Mouse (Mus musculus): ENCODE measurements around the gene Mtr.
"Not testable (repeated sequence)": the region's sequence is repeated elsewhere in the genome, so short reads cannot be mapped to it uniquely, and the experiment has no call there.

Mtr gene

DNA sequence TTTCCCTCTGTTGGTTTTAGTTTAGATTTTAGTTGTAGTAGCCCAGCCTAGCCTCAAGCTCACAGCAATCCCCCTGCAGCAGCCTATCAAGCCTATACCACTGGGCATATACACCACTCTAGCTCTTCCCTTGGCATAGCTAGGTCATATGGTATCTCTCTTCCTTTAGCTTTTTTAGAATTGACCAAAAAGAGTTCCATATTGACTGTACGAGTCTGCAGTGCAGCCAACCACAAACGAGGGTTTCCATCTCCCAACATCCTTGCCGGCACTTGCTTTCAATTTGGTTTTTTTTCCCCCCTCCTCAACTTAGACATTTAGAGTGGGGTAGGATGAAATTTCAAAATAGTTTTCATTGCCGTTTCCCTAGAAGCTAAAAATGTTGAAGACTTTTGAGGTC, 95.5 kb downstream of the Mtr start:
- no peak for DNase-seq (ENCODE audit: low read depth in 1 of 2, low spot score in 2 of 2)

DNA sequence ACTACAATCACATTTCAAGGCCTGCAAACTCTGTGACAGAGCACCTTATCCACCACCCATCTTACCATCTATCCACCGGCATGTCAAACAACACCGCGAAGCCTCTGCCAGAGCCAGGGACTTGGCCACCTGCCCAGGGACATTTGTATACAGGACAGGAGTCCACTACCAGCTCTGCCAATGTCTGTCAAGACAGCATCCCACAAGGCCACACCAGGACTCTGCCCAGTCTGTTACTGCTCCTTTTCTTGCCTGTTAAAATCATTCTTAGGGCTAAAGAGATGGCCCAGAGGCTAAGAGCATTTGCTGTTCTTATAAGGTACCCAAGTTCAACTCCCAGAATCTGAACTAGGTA, 97.8 kb downstream of the Mtr start:
- DNase-seq (ENCODE audit: low read depth in 1 of 2, low spot score in 2 of 2) = no peak

DNA sequence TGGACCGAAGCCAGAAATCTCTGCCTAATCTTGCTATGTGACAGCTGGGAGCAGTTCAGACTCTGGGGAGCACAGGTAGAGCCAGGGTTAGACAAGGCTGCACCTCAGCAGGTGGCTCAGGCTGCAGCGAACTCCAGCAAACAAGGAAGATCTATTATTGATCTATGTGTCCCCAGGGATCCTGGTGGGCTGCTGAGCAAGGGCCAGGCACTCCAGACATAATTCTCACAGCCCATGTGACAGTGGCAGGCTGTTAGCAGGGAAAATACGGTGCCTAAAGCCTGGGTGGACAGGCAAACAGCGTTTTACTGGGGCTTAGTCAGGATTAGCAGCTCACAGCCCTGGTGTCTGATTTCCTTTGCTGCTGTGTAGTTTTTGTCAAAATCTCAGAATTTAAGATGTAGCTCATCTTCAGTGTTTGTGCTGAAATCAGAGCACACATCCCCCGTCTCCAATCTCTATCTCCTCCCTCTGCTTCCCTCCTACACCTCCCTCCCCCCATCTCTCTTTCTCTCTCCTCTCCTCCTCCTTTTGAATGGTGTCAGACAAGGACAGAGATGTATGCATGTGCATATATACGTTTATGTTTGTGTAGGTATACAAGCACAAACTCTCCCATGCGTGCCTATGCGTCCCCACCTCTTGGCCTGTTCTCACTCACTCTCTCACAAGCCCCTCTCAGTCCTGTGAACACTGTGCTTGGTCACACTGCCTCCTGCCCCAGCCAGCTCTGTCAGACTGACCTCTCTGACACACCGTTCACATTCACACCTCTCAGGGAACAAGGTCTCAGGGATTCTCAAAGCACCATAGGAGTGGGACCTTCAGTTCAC, 98.4 kb downstream of the Mtr start:
- no peak for DNase-seq (ENCODE audit: low read depth in 1 of 2, low spot score in 2 of 2)

DNA sequence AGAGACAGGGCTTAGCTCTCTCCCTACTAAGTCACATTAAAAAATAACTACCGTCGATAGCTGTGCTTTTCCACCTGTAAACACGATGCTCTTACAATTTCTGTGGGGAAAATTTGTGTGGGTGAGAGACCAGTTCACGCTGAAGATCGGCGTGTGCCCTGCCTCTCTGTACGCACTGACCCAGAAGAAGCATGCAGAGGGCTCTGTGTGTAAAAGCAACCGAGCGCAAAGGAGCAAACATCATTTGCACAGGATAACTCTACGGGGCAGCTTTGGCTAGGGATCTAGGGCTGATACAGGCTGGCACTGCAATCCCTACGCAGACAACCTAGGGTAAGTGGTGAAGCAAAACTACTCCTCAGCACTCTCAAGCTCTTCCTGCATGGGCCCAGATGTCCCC, 104.0 kb downstream of the Mtr start:
- DNase-seq (ENCODE audit: low read depth in 1 of 2, low spot score in 2 of 2) = no peak

DNA sequence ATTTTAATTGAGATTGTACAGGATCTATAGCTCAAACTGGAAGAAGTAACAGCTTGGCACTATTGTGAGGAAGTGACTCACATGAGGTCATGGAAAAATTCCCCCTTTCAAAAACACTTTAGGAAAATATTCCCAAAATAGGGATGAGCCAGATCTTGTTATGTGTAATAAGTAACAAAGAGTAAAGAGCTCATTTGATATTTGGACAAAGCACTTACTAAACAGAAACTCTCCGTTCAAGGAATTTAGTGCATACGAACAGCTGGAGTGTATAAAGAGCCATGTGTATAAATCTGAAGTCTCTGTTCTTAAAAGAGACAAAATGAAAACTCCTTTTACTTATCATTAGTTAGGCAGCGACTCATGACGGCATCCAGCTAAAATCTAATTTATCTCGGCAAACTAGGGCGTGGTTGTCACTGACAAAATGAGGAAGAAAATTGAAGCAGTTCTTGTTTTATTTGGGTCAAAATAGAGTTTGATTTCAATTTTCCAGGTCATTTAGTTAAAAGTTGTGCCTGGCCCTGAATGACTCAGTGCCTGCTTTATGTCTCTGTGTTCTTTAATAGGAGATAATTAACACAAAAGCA, 110.9 kb downstream of the Mtr start:
- no peak for DNase-seq (ENCODE audit: low read depth in 1 of 2, low spot score in 2 of 2)

DNA sequence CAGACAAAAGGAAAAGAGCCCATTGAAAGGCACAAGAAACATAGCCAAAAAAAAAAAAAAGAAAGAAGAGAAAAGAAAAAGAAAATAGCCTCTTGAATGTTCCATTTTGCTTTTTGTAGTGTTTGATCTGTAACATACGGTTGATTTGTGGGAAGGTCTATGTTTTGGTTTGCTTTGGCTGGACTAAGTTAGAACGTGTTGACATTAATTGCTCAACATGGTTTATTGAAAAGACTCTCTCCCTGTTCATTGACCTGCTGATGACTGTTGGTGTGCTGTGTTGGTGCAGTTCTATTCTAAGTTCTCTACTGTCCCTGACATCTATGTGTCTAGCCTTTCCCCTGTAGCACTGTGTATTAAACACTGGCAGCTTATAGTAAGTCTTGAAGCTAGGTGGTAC, 111.5 kb downstream of the Mtr start:
- DNase-seq (ENCODE audit: low read depth in 1 of 2, low spot score in 2 of 2) = no peak

DNA sequence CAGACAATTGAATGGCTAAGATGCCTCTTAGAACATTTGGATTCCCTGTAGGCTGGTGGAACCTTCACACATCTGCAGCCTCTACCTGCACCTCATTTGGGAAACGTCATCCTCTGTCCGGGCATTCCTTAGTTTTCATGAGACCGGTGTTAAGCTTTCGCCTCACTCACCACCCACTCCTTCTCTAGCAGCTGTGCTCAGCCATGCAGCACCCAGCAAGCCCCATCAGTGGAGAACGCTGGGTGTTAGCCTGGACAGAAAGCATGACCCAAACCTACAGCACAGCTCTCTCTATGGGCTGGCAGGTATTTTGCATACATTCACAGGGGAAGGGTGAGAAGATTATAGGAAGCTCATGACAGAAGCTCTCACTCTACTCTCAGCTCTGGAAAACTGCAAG, 114.6 kb downstream of the Mtr start:
- DNase-seq (ENCODE audit: low read depth in 1 of 2, low spot score in 2 of 2) = no peak

DNA sequence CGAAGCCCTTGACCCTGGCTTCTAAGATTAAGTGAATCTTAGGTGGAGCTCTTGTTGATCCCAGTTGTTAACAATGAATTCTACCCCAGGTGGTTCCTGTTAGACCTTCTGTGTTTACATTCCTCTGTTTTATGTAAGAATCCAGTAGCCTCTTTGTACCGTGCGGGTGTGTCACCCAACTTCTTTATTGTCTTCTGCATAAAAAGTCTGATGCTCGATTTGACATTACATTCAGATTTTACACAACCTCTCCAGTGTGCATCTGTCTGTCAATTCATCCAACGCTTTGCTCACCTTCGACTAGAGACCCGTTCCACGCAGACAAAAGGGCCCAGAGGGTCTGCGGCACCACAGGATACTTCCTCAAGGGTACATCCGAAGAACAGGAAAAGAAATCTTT, 121.5 kb downstream of the Mtr start:
- not testable (repeated sequence) for DNase-seq (ENCODE audit: low read depth in 1 of 2, low spot score in 2 of 2)

DNA sequence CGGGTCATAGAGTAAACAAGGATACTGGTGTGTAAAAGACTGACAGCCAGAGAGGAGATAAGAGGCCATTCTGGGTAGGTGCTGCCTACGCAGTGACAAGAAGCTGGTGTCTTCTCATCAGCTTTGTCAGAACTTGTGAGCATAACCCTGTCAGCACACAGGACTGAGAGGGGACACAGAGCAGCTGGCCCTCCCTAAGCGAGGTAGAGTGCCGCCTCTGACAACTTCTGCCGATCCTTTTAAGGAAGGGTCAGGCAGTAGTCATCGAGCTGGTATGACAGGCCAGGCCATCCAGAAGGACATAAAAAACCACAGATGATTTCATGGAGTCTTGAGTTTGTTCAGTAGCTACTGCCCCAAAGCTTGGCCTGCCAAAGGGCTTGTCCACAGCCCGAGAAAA, 124.4 kb downstream of the Mtr start:
- no peak for DNase-seq (ENCODE audit: low read depth in 1 of 2, low spot score in 2 of 2)

Measured in monocyte, adult 2 months (primary cell).